Mouse (Mus musculus) megakaryocyte, embryonic 14.5 days (primary cell): ENCODE measurements around the gene Defb15. TPM values are rescaled to one million over a fixed set of nuclear protein-coding genes. Genes with fewer than 3 reads are reported as not detected.
"Not testable (repeated sequence)": the region's sequence is repeated elsewhere in the genome, so short reads cannot be mapped to it uniquely, and the experiment has no call there.

Experiments
- H3K27me3 ChIP-seq: replicated peaks from 2 replicates; pipeline ENCODE3; 2012; ENCODE audit warnings: inconsistent platforms
- H3K36me3 ChIP-seq: replicated peaks from 2 replicates; pipeline ENCODE3; 2012; ENCODE audit warnings: low read length, inconsistent platforms, mixed read lengths
- H3K4me1 ChIP-seq: 2 replicates; pipeline ENCODE4 v1.6.1; 2012; ENCODE audit warnings: inconsistent platforms
- H3K4me3 ChIP-seq: replicated peaks from 2 replicates; pipeline ENCODE3; 2012; ENCODE audit warnings: moderate library complexity, mild to moderate bottlenecking, inconsistent platforms
- H3K9me3 ChIP-seq: 2 replicates; pipeline ENCODE4 v1.6.1; 2012; ENCODE audit warnings: inconsistent platforms
- FLI1 ChIP-seq: IDR thresholded peaks from 2 replicates; pipeline ENCODE4 v1.6.1; 2012; ENCODE audit warnings: low read length, inconsistent platforms, mixed read lengths
- GATA1 ChIP-seq: IDR thresholded peaks from 3 replicates; pipeline ENCODE4 v1.6.1; 2012; ENCODE audit warnings: mixed read lengths, low read length, inconsistent platforms, borderline replicate concordance
- polyA plus RNA-seq: library from polyadenylated mRNA; stranded (reverse); fragments of >175 nt; gene quantifications from 2 replicates; pipeline ENCODE4 v1.2.3, GENCODE M21; 2012; ENCODE audit warnings: low replicate concordance; ENCODE audit not compliant: insufficient read depth

The Defb15 gene
- polyA plus RNA-seq, 1 experiment: not detected

DNA sequence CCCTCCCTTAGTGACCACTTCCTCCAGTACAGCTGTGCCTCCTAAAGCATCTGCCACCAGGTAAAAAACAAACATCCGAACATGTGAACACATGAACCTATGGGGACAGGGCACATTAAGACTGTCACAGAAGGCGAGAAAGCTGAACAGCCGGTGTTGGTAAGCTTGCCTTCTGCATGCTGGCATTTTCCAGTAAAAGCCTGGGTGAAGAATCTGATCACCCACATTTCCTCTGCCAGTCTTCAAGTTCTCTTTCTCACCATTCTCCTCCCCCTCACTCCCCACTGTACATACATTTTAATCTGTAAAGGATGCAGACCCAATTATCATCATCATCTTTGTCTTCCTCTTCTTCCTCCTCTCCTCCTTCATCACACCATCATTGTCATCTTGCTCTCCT lies 16.9 kb downstream of the Defb15 start:
- no peaks in the 10 kb centered on the region for H3K4me1 ChIP-seq
- H3K27me3 ChIP-seq: no peaks in the 10 kb centered on the region
- H3K36me3 ChIP-seq: no peaks in the 10 kb centered on the region
- H3K4me3 ChIP-seq: no peak overlapping the region
- no peaks in the 10 kb centered on the region for H3K9me3 ChIP-seq
- TF ChIP-seq GATA1 (no peak), FLI1 (no peak)

DNA sequence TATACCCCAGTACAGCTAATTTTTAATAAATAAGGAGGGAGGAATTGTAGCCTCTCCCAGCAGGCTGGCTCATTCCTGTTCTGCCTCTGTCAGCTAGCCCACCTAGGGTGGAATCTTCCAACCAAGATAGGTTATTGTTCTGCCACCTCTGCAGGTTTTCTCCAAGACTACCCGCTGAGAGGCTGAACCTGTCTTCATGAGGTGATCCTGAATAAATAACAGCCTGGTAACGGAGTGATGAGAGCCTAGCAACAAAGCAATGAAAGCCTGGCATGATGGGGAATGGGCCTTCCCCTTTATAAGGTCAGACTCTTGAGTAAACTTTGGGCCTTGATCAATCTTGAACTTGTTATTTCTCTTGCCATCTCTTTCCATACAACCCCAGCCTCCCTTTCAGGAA lies 20.0 kb downstream of the Defb15 start:
- TF ChIP-seq FLI1: no peak
- TF ChIP-seq GATA1: no peak
- no peaks in the 10 kb centered on the region for H3K36me3 ChIP-seq
- no peaks in the 10 kb centered on the region for H3K9me3 ChIP-seq
- no peak overlapping the region for H3K4me3 ChIP-seq
- no peaks in the 10 kb centered on the region for H3K4me1 ChIP-seq
- H3K27me3 ChIP-seq: no peaks in the 10 kb centered on the region

DNA sequence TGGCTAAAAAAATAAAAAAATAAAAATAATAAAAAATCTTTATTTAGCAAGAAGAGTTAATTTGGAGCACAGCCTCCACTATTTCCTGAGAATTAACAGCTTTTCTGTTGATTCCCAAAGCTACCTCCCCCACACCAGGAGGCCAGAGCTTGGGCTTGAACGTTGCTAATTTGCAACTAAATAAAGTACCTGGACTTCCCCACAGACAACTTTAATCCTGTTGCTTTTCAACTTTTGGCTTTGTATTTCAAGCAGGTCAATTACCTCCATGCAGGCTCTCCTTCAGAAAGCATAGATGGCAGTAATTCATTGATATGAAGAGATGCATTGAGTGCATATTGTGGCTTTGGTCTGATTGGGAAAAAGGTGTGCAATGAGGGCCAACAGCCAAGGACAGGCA lies 20.6 kb downstream of the Defb15 start:
- H3K27me3 ChIP-seq: no peaks in the 10 kb centered on the region
- TF ChIP-seq FLI1: no peak
- no peak for TF ChIP-seq GATA1
- no peaks in the 10 kb centered on the region for H3K4me1 ChIP-seq
- H3K9me3 ChIP-seq: no peaks in the 10 kb centered on the region
- no peak overlapping the region for H3K4me3 ChIP-seq
- H3K36me3 ChIP-seq: no peaks in the 10 kb centered on the region

DNA sequence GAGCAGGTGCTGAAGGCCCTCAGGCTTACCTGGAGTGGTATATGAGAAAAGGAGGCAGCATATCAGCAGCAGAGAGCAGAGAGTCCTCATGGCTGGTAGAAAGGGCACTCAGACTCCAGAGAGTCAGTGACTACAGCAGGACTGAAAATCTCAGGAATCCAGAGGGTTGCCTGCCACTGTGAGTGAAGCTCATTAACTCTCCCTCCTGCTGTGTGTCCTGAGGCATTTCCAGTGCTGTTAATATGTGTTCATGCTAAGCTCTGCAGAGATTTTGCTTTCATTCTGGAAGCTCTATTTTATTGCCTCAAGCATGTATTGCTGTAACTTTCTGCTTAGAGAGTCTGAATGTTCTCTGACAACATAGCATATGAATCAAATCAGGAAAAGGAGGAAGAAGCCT lies 26.2 kb downstream of the Defb15 start, which contains the start of gene Defb11:
Gene Defb11, minus strand, starts transcription at position 123 of the 400 bp plus-strand sequence.
- H3K27me3 ChIP-seq, H3K36me3 ChIP-seq, H3K9me3 ChIP-seq, H3K4me1 ChIP-seq, H3K4me3 ChIP-seq: not testable (repeated sequence)

DNA sequence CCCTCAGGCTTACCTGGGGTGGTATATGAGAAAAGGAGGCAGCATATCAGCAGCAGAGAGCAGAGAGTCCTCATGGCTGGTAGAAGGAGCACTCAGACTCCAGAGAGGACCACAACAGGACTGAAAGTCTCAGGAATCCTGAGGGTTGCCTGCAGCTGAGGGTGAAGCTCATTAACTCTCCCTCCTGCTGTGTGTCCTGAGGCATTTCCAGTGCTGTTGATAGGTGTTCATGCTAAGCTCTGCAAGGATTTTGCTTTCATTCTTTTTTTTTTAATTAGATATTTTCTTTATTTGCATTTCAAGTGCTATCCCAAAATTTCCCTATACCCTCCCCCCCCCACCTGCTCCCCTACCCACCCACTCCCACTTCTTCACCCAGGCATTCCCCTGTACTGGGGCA lies 47.2 kb downstream of the Defb15 start, which contains the start of gene Defb9:
Gene Defb9, minus strand, starts transcription at position 101 of the 400 bp plus-strand sequence.
- not testable (repeated sequence) for H3K36me3 ChIP-seq, H3K27me3 ChIP-seq, H3K9me3 ChIP-seq

More for the DNA sequence above, 47.2 kb downstream of the Defb15 start, which contains the start of gene Defb9:
- H3K4me3 ChIP-seq, H3K4me1 ChIP-seq: not testable (repeated sequence)

Other genes with a start within 250 kb of the Defb15 start
- gene AY761184, start 229.1 kb downstream of the Defb15 start, polyA plus RNA-seq: not detected in 2 replicates
- gene Defa24, start 198.2 kb downstream of the Defb15 start, polyA plus RNA-seq: not detected in 2 replicates
- gene Defb50, start 109.2 kb downstream of the Defb15 start, polyA plus RNA-seq: not detected in 2 replicates
- gene Defb2, start 92.8 kb downstream of the Defb15 start, polyA plus RNA-seq: not detected in 2 replicates
- not detected in 2 replicates for gene Defb10, start 73.8 kb downstream of the Defb15 start, polyA plus RNA-seq
- not detected in 2 replicates for gene Defb9, start 47.3 kb downstream of the Defb15 start, polyA plus RNA-seq
- gene Defb11, start 26.3 kb downstream of the Defb15 start, polyA plus RNA-seq: not detected in 2 replicates
- not detected in 2 replicates for gene Defb35, start 5.6 kb upstream of the Defb15 start, polyA plus RNA-seq
- gene Defb13, start 14.1 kb upstream of the Defb15 start, polyA plus RNA-seq: not detected in 2 replicates
- gene Fam90a1a, start 26.0 kb upstream of the Defb15 start, polyA plus RNA-seq: not detected in 2 replicates
- 4.5 TPM in 1 of 2 replicates, not detected in the other for gene Ccdc70, start 37.1 kb upstream of the Defb15 start, polyA plus RNA-seq
- gene Atp7b, start 127.6 kb upstream of the Defb15 start, polyA plus RNA-seq: 0.08 TPM in 1 of 2 replicates, not detected in the other
- 0.22 TPM in 1 of 2 replicates, not detected in the other for gene Alg11, start 128.0 kb upstream of the Defb15 start, polyA plus RNA-seq
- not detected in 2 replicates for gene Nek5, start 192.3 kb upstream of the Defb15 start, polyA plus RNA-seq
- gene Nek3, start 233.7 kb upstream of the Defb15 start, polyA plus RNA-seq: 0.62 and 0.86 TPM in 2 replicates